Mouse (Mus musculus): ENCODE measurements around the gene Gpbp1. TPM values are rescaled to one million over a fixed set of nuclear protein-coding genes. Genes with fewer than 3 reads are reported as not detected.

The Gpbp1 gene
- 221 to 257 TPM (median 240 TPM) in 3 replicates for total RNA-seq (2017)

GRCm38 (mm10) chr13:111489802-111490723, at the start of gene Gpbp1:
Gpbp1 (minus strand) TSS chr13:111490111.
- ATAC-seq (replicated peaks; ENCODE audit: insufficient number of reproducible peaks, low FRiP score, low TSS enrichment, poor library complexity, severe bottlenecking), result peak; percentile 97

GRCm38 (mm10) chr13:111537718-111538117, 47.8 kb upstream of the Gpbp1 start:
- ATAC-seq (replicated peaks; ENCODE audit: insufficient number of reproducible peaks, low FRiP score, low TSS enrichment, poor library complexity, severe bottlenecking), result no peak

GRCm38 (mm10) chr13:111536207-111536887, 46.4 kb upstream of the Gpbp1 start:
- no peak; the same call in 1 of the 2 replicates for ATAC-seq (replicated peaks; ENCODE audit: insufficient number of reproducible peaks, low FRiP score, low TSS enrichment, poor library complexity, severe bottlenecking)

GRCm38 (mm10) chr13:111534131-111534530, 44.2 kb upstream of the Gpbp1 start:
- ATAC-seq (replicated peaks; ENCODE audit: insufficient number of reproducible peaks, low FRiP score, low TSS enrichment, poor library complexity, severe bottlenecking), result no peak

- no peak for ATAC-seq (replicated peaks; ENCODE audit: insufficient number of reproducible peaks, low FRiP score, low TSS enrichment, poor library complexity, severe bottlenecking)
Measured at GRCm38 (mm10) chr13:111532178-111532948, 42.5 kb upstream of the Gpbp1 start.

GRCm38 (mm10) chr13:111531701-111532100, 41.8 kb upstream of the Gpbp1 start:
- ATAC-seq (replicated peaks; ENCODE audit: insufficient number of reproducible peaks, low FRiP score, low TSS enrichment, poor library complexity, severe bottlenecking), result no peak

GRCm38 (mm10) chr13:111524277-111524676, 34.4 kb upstream of the Gpbp1 start:
- no peak for ATAC-seq (replicated peaks; ENCODE audit: insufficient number of reproducible peaks, low FRiP score, low TSS enrichment, poor library complexity, severe bottlenecking)

- no peak for ATAC-seq (replicated peaks; ENCODE audit: insufficient number of reproducible peaks, low FRiP score, low TSS enrichment, poor library complexity, severe bottlenecking)
Measured at GRCm38 (mm10) chr13:111522336-111522735, 32.4 kb upstream of the Gpbp1 start.

- no peak for ATAC-seq (replicated peaks; ENCODE audit: insufficient number of reproducible peaks, low FRiP score, low TSS enrichment, poor library complexity, severe bottlenecking)
Measured at GRCm38 (mm10) chr13:111520456-111520855, 30.5 kb upstream of the Gpbp1 start.

- no peak for ATAC-seq (replicated peaks; ENCODE audit: insufficient number of reproducible peaks, low FRiP score, low TSS enrichment, poor library complexity, severe bottlenecking)
Measured at GRCm38 (mm10) chr13:111518332-111518731, 28.4 kb upstream of the Gpbp1 start.

- no peak for ATAC-seq (replicated peaks; ENCODE audit: insufficient number of reproducible peaks, low FRiP score, low TSS enrichment, poor library complexity, severe bottlenecking)
Measured at GRCm38 (mm10) chr13:111516385-111517150, 26.7 kb upstream of the Gpbp1 start.

GRCm38 (mm10) chr13:111509385-111509784, 19.5 kb upstream of the Gpbp1 start:
- no peak for ATAC-seq (replicated peaks; ENCODE audit: insufficient number of reproducible peaks, low FRiP score, low TSS enrichment, poor library complexity, severe bottlenecking)

GRCm38 (mm10) chr13:111508645-111509044, 18.7 kb upstream of the Gpbp1 start:
- 0 out of 2 replicates have a peak, but pooled peaks have one; percentile 70 for ATAC-seq (replicated peaks; ENCODE audit: insufficient number of reproducible peaks, low FRiP score, low TSS enrichment, poor library complexity, severe bottlenecking)

GRCm38 (mm10) chr13:111494330-111495029, 4.6 kb upstream of the Gpbp1 start:
- no peak for ATAC-seq (replicated peaks; ENCODE audit: insufficient number of reproducible peaks, low FRiP score, low TSS enrichment, poor library complexity, severe bottlenecking)

- no peak for ATAC-seq (replicated peaks; ENCODE audit: insufficient number of reproducible peaks, low FRiP score, low TSS enrichment, poor library complexity, severe bottlenecking)
Measured at GRCm38 (mm10) chr13:111491046-111491756, 1.3 kb upstream of the Gpbp1 start.

- ATAC-seq (replicated peaks; ENCODE audit: insufficient number of reproducible peaks, low FRiP score, low TSS enrichment, poor library complexity, severe bottlenecking), result no peak
Measured at GRCm38 (mm10) chr13:111489502-111489801, 459 bp downstream of the Gpbp1 start.
